Mouse (Mus musculus): ENCODE results near the gene Sumf1. TPM values are rescaled to one million over a fixed set of nuclear protein-coding genes. Genes with fewer than 3 reads are reported as not detected.

Gene Sumf1
- polyA plus RNA-seq, 1 experiment from 2014 or later: 19.3 TPM

- no peak overlapping the region for H3K4me2 ChIP-seq (ENCODE audit: low read depth, low read length)
- no peak for ATAC-seq (replicated peaks; ENCODE audit: extremely low read depth, insufficient read depth, low FRiP score)
- no peaks in the 10 kb centered on the region for H3K27me3 ChIP-seq (ENCODE audit: control insufficient read depth, insufficient read depth, low read length)
- no peak overlapping the region for H3K4me3 ChIP-seq (ENCODE audit: low read length)
- WGBS: 68% methylated on average over 5 of the region's 5 CpGs
- H3K9me3 ChIP-seq (replicated peaks; ENCODE audit: control insufficient read depth, low read length): no peaks in the 10 kb centered on the region
- H3K36me3 ChIP-seq (ENCODE audit: control insufficient read depth, insufficient read depth): no peaks in the 10 kb centered on the region
- no peak overlapping the region for H3K27ac ChIP-seq (ENCODE audit: low read length)
- no peak overlapping the region for H3K9ac ChIP-seq (ENCODE audit: low read length)
- peaks cover 5% of the 10 kb centered on the region for H3K4me1 ChIP-seq (ENCODE audit: control insufficient read depth, insufficient read depth, low read length)
Observed at GRCm38 (mm10) chr6:108130718-108131117, 54.7 kb downstream of the Sumf1 start.

DNA sequence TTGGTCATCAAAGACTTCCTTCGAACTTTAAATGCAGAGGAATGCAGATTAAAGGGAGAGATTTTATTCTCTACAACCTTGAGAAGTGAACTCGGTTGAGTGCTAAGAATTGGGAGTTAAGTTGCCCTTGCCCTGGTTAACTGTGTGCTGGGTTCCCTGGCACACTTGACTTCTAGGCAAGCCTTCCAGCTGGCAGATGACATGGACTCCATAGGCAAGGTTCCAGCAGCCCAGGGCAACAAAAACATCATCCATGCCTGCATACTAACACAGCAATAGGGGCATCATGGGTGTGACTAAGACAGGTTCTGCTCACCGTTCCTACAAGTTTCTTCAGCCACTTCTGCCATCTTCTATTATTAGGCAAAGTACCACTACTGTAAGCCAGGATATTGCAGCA lies 58.8 kb downstream of the Sumf1 start:
- Histone ChIP-seq H3K27ac (ENCODE audit: low read length) (no peak overlapping the region), H3K4me2 (ENCODE audit: low read depth, low read length) (no peak overlapping the region), H3K27me3 (ENCODE audit: control insufficient read depth, insufficient read depth, low read length) (no peaks in the 10 kb centered on the region), H3K9me3 (replicated peaks; ENCODE audit: control insufficient read depth, low read length) (no peaks in the 10 kb centered on the region), H3K9ac (ENCODE audit: low read length) (no peak overlapping the region), H3K36me3 (ENCODE audit: control insufficient read depth, insufficient read depth) (no peaks in the 10 kb centered on the region), H3K4me1 (ENCODE audit: control insufficient read depth, insufficient read depth, low read length) (peaks cover 5% of the 10 kb centered on the region), H3K4me3 (ENCODE audit: low read length) (no peak overlapping the region)
- 84% methylated on average over 3 of the region's 3 CpGs for WGBS
- no peak for ATAC-seq (replicated peaks; ENCODE audit: extremely low read depth, insufficient read depth, low FRiP score)

- H3K27me3 ChIP-seq (ENCODE audit: control insufficient read depth, insufficient read depth, low read length): no peaks in the 10 kb centered on the region
- H3K4me2 ChIP-seq (ENCODE audit: low read depth, low read length): no peak overlapping the region
- no peak overlapping the region for H3K27ac ChIP-seq (ENCODE audit: low read length)
- H3K4me3 ChIP-seq (ENCODE audit: low read length): no peak overlapping the region
- H3K36me3 ChIP-seq (ENCODE audit: control insufficient read depth, insufficient read depth): no peaks in the 10 kb centered on the region
- no peaks in the 10 kb centered on the region for H3K4me1 ChIP-seq (ENCODE audit: control insufficient read depth, insufficient read depth, low read length)
- no peak for ATAC-seq (replicated peaks; ENCODE audit: extremely low read depth, insufficient read depth, low FRiP score)
- 89% methylated on average over 1 of the region's 1 CpGs for WGBS
- H3K9ac ChIP-seq (ENCODE audit: low read length): no peak overlapping the region
- no peaks in the 10 kb centered on the region for H3K9me3 ChIP-seq (replicated peaks; ENCODE audit: control insufficient read depth, low read length)
Observed at GRCm38 (mm10) chr6:108125474-108125873, 59.9 kb downstream of the Sumf1 start.

DNA sequence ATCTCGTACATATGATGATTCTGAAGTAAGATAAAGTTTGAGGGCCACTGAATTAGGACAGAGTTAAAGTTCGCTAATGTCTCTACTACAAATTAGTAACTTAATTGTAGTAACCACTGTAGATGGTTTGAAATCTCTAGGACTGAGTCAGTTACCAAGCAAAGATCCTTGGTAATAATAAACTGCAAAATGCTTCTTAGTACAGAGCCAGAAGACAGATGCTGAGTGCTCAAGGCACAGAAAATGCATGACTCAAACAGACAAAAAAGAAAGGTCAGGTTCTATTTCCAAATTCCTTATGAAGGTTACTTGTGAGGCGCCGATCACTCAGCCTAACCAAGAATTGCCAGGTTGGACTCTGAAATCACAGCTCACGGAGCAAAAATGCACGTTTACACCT lies 67.5 kb downstream of the Sumf1 start:
- H3K9me3 ChIP-seq (replicated peaks; ENCODE audit: control insufficient read depth, low read length): no peaks in the 10 kb centered on the region
- no peak overlapping the region for H3K4me2 ChIP-seq (ENCODE audit: low read depth, low read length)
- no peaks in the 10 kb centered on the region for H3K27me3 ChIP-seq (ENCODE audit: control insufficient read depth, insufficient read depth, low read length)
- H3K4me3 ChIP-seq (ENCODE audit: low read length): no peak overlapping the region
- no peak for ATAC-seq (replicated peaks; ENCODE audit: extremely low read depth, insufficient read depth, low FRiP score)
- H3K36me3 ChIP-seq (ENCODE audit: control insufficient read depth, insufficient read depth): no peaks in the 10 kb centered on the region
- no peak overlapping the region for H3K27ac ChIP-seq (ENCODE audit: low read length)
- 94% methylated on average over 6 of the region's 6 CpGs for WGBS
- no peaks in the 10 kb centered on the region for H3K4me1 ChIP-seq (ENCODE audit: control insufficient read depth, insufficient read depth, low read length)
- H3K9ac ChIP-seq (ENCODE audit: low read length): no peak overlapping the region

DNA sequence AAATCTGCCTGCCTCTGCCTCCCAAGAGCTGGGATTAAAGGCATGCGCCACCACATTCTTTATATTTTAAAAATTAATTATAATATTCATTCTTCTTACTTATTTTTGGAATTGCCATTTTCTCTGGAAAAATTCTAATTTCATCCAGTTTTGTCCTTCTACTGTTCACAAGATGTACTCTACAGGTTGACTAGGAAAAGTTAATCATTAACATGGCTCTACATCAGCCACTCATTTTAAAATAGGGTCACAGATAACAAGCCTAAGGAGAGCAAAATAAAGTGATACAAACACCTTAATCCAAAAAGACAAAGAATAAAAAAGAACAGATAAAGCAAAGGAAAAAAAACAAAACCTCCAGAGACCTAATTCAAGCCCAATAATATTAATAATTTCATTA lies 70.4 kb downstream of the Sumf1 start:
- peaks cover 17% of the 10 kb centered on the region for H3K4me1 ChIP-seq (ENCODE audit: control insufficient read depth, insufficient read depth, low read length)
- no peak overlapping the region for H3K4me2 ChIP-seq (ENCODE audit: low read depth, low read length)
- no peak overlapping the region for H3K27ac ChIP-seq (ENCODE audit: low read length)
- H3K9ac ChIP-seq (ENCODE audit: low read length): no peak overlapping the region
- no peaks in the 10 kb centered on the region for H3K27me3 ChIP-seq (ENCODE audit: control insufficient read depth, insufficient read depth, low read length)
- H3K4me3 ChIP-seq (ENCODE audit: low read length): no peak overlapping the region
- H3K9me3 ChIP-seq (replicated peaks; ENCODE audit: control insufficient read depth, low read length): no peaks in the 10 kb centered on the region
- no peaks in the 10 kb centered on the region for H3K36me3 ChIP-seq (ENCODE audit: control insufficient read depth, insufficient read depth)
- 92% methylated on average over 1 of the region's 1 CpGs for WGBS
- ATAC-seq (replicated peaks; ENCODE audit: extremely low read depth, insufficient read depth, low FRiP score): no peak

DNA sequence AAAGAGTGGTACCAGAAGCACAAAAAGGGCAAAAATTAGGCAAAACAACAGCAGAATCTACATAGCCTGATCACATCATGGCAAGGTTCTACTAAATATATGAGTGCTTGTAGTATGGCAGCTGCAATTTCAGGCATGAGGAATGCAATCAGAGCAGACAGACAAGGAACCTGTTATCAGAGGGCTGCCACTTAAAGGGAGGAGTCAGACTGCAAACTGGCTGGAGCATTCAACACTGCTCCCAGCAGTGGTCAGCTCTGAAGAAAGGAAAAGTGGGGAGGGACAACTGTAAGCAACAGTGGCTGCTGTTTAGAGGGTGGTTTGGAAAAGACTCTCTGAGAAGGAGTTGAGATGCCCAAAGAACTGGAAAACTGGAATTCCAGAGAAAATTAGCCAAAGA lies 73.7 kb downstream of the Sumf1 start:
- Histone ChIP-seq H3K9ac (ENCODE audit: low read length) (no peak overlapping the region), H3K4me3 (ENCODE audit: low read length) (no peak overlapping the region), H3K27ac (ENCODE audit: low read length) (peak overlapping the region; percentile 47), H3K4me1 (ENCODE audit: control insufficient read depth, insufficient read depth, low read length) (peaks cover 22% of the 10 kb centered on the region), H3K36me3 (ENCODE audit: control insufficient read depth, insufficient read depth) (no peaks in the 10 kb centered on the region), H3K9me3 (replicated peaks; ENCODE audit: control insufficient read depth, low read length) (no peaks in the 10 kb centered on the region), H3K4me2 (ENCODE audit: low read depth, low read length) (no peak overlapping the region), H3K27me3 (ENCODE audit: control insufficient read depth, insufficient read depth, low read length) (no peaks in the 10 kb centered on the region)
- ATAC-seq (replicated peaks; ENCODE audit: extremely low read depth, insufficient read depth, low FRiP score): peak; percentile 82

DNA sequence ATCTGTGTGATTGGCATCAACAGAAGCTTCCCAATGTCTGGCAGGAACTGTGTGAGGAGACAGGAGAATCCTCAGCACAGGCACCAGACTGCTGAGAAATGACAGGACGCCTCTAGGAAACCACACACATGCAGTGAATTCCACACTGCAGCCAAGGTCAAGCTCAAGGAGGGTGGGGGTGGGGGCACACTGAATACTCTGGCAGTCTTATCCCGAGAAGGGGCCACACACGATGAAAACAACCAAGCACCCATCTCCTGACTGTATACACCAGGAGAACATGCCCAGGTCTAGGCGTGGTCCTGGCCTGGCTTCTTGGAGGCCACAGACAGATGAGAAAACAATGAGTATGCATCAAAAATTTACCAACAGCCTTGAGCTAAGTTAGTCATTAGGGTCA lies 75.0 kb downstream of the Sumf1 start:
- Histone ChIP-seq H3K36me3 (ENCODE audit: control insufficient read depth, insufficient read depth) (no peaks in the 10 kb centered on the region), H3K4me2 (ENCODE audit: low read depth, low read length) (no peak overlapping the region), H3K9ac (ENCODE audit: low read length) (no peak overlapping the region), H3K9me3 (replicated peaks; ENCODE audit: control insufficient read depth, low read length) (no peaks in the 10 kb centered on the region), H3K4me3 (ENCODE audit: low read length) (no peak overlapping the region), H3K27ac (ENCODE audit: low read length) (peak overlapping the region; percentile 12), H3K27me3 (ENCODE audit: control insufficient read depth, insufficient read depth, low read length) (no peaks in the 10 kb centered on the region), H3K4me1 (ENCODE audit: control insufficient read depth, insufficient read depth, low read length) (peaks cover 22% of the 10 kb centered on the region)
- 46% methylated on average over 4 of the region's 4 CpGs for WGBS
- 0 out of 2 replicates have a peak, but pooled peaks have one; percentile 18 for ATAC-seq (replicated peaks; ENCODE audit: extremely low read depth, insufficient read depth, low FRiP score)

DNA sequence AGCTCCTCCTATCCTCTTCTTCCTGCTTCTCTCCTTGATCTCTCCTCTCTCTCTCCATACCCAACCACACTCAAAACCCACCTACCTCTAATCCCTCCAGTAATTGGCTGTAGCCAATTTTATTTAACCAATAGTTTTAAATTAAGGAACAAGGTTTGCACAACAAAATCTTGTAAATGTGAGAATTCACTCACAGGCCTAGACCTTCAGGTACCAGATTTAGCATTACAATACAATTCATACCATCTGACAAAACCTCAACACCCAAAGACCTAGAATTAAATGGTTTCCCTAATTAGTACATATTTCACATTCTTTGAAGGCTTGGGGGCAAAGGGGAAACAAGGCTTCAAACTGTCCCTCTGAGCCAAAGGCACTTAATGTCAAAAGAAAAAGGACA lies 78.0 kb downstream of the Sumf1 start:
- no peak overlapping the region for H3K4me3 ChIP-seq (ENCODE audit: low read length)
- no peak for ATAC-seq (replicated peaks; ENCODE audit: extremely low read depth, insufficient read depth, low FRiP score)
- no peak overlapping the region for H3K4me2 ChIP-seq (ENCODE audit: low read depth, low read length)
- no peaks in the 10 kb centered on the region for H3K9me3 ChIP-seq (replicated peaks; ENCODE audit: control insufficient read depth, low read length)
- peaks cover 36% of the 10 kb centered on the region for H3K4me1 ChIP-seq (ENCODE audit: control insufficient read depth, insufficient read depth, low read length)
- no peaks in the 10 kb centered on the region for H3K27me3 ChIP-seq (ENCODE audit: control insufficient read depth, insufficient read depth, low read length)
- H3K27ac ChIP-seq (ENCODE audit: low read length): no peak overlapping the region
- H3K36me3 ChIP-seq (ENCODE audit: control insufficient read depth, insufficient read depth): no peaks in the 10 kb centered on the region
- no peak overlapping the region for H3K9ac ChIP-seq (ENCODE audit: low read length)

- peak overlapping the region; percentile 80 for H3K27ac ChIP-seq (ENCODE audit: low read length)
- peaks cover 26% of the 10 kb centered on the region for H3K4me1 ChIP-seq (ENCODE audit: control insufficient read depth, insufficient read depth, low read length)
- no peak overlapping the region for H3K4me3 ChIP-seq (ENCODE audit: low read length)
- WGBS: 65% methylated on average over 10 of the region's 10 CpGs
- no peak overlapping the region for H3K4me2 ChIP-seq (ENCODE audit: low read depth, low read length)
- H3K9ac ChIP-seq (ENCODE audit: low read length): no peak overlapping the region
- no peaks in the 10 kb centered on the region for H3K9me3 ChIP-seq (replicated peaks; ENCODE audit: control insufficient read depth, low read length)
- H3K27me3 ChIP-seq (ENCODE audit: control insufficient read depth, insufficient read depth, low read length): no peaks in the 10 kb centered on the region
- ATAC-seq (replicated peaks; ENCODE audit: extremely low read depth, insufficient read depth, low FRiP score): peak; percentile 80
- no peaks in the 10 kb centered on the region for H3K36me3 ChIP-seq (ENCODE audit: control insufficient read depth, insufficient read depth)
Observed at GRCm38 (mm10) chr6:108101936-108102830, 83.2 kb downstream of the Sumf1 start.
